Mouse (Mus musculus): ENCODE measurements around the gene Rhbdd1.

The Rhbdd1 gene

GRCm38 (mm10) chr1:82291930-82292712, 24.1 kb upstream of the Rhbdd1 start:
- DNase-seq (ENCODE audit: low spot score), result no peak

- DNase-seq (ENCODE audit: low spot score), result peak; percentile 59
Measured at GRCm38 (mm10) chr1:82292771-82293170, 23.5 kb upstream of the Rhbdd1 start.

- no peak for DNase-seq (ENCODE audit: low spot score)
Measured at GRCm38 (mm10) chr1:82294102-82294501, 22.1 kb upstream of the Rhbdd1 start.

GRCm38 (mm10) chr1:82298586-82298985, 17.7 kb upstream of the Rhbdd1 start:
- no peak for DNase-seq (ENCODE audit: low spot score)

- no peak for DNase-seq (ENCODE audit: low spot score)
Measured at GRCm38 (mm10) chr1:82304483-82304882, 11.8 kb upstream of the Rhbdd1 start.

GRCm38 (mm10) chr1:82316746-82317126, 484 bp downstream of the Rhbdd1 start:
- DNase-seq (ENCODE audit: low spot score), result peak; percentile 37

GRCm38 (mm10) chr1:82320456-82320855, 4.2 kb downstream of the Rhbdd1 start:
- no peak for DNase-seq (ENCODE audit: low spot score)

- DNase-seq (ENCODE audit: low spot score), result no peak
Measured at GRCm38 (mm10) chr1:82320864-82321263, 4.6 kb downstream of the Rhbdd1 start.

GRCm38 (mm10) chr1:82321441-82321840, 5.2 kb downstream of the Rhbdd1 start:
- DNase-seq (ENCODE audit: low spot score), result no peak

- DNase-seq (ENCODE audit: low spot score), result no peak
Measured at GRCm38 (mm10) chr1:82324131-82324785, 8.0 kb downstream of the Rhbdd1 start.

- DNase-seq (ENCODE audit: low spot score), result no peak
Measured at GRCm38 (mm10) chr1:82326120-82326519, 9.9 kb downstream of the Rhbdd1 start.

GRCm38 (mm10) chr1:82328033-82328775, 12.0 kb downstream of the Rhbdd1 start:
- no peak for DNase-seq (ENCODE audit: low spot score)

- DNase-seq (ENCODE audit: low spot score), result no peak
Measured at GRCm38 (mm10) chr1:82329237-82329953, 13.1 kb downstream of the Rhbdd1 start.

- DNase-seq (ENCODE audit: low spot score), result no peak
Measured at GRCm38 (mm10) chr1:82329954-82330247, 13.6 kb downstream of the Rhbdd1 start.

GRCm38 (mm10) chr1:82334506-82334905, 18.3 kb downstream of the Rhbdd1 start:
- DNase-seq (ENCODE audit: low spot score), result no peak

GRCm38 (mm10) chr1:82353089-82353488, 36.8 kb downstream of the Rhbdd1 start:
- DNase-seq (ENCODE audit: low spot score), result no peak

GRCm38 (mm10) chr1:82353755-82354154, 37.5 kb downstream of the Rhbdd1 start:
- DNase-seq (ENCODE audit: low spot score), result no peak

GRCm38 (mm10) chr1:82358871-82359647, 42.8 kb downstream of the Rhbdd1 start:
- no peak for DNase-seq (ENCODE audit: low spot score)

GRCm38 (mm10) chr1:82359648-82360026, 43.4 kb downstream of the Rhbdd1 start:
- DNase-seq (ENCODE audit: low spot score), result no peak

- no peak for DNase-seq (ENCODE audit: low spot score)
Measured at GRCm38 (mm10) chr1:82361240-82361639, 45.0 kb downstream of the Rhbdd1 start.

- DNase-seq (ENCODE audit: low spot score), result no peak
Measured at GRCm38 (mm10) chr1:82362165-82362564, 45.9 kb downstream of the Rhbdd1 start.

- DNase-seq (ENCODE audit: low spot score), result no peak
Measured at GRCm38 (mm10) chr1:82364047-82364446, 47.8 kb downstream of the Rhbdd1 start.

All from urinary bladder, postnatal 14 days (tissue).